Mouse (Mus musculus): ENCODE results near the gene Pus7l. TPM values are rescaled to one million over a fixed set of nuclear protein-coding genes. Genes with fewer than 3 reads are reported as not detected.
A peak's percentile ranks its signal among the peaks of the same experiment; 100 is the strongest.

Pus7l gene
- polyA plus RNA-seq, 1 experiment from 2014 or later, result 5.5 TPM

GRCm38 (mm10) chr15:94532306-94532705, 11.0 kb downstream of the Pus7l start:
- no peak overlapping the region for H3K4me2 ChIP-seq
- no peaks in the 10 kb centered on the region for H3K4me1 ChIP-seq
- no peak overlapping the region for H3K4me3 ChIP-seq
- H3K27ac ChIP-seq, result no peak overlapping the region
- H3K36me3 ChIP-seq (ENCODE audit: poor library complexity, severe bottlenecking), result no peaks in the 10 kb centered on the region
- no peaks in the 10 kb centered on the region for H3K27me3 ChIP-seq
- H3K9me3 ChIP-seq (replicated peaks), result no peaks in the 10 kb centered on the region
- WGBS, result 88% methylated on average over 5 of the region's 5 CpGs
- ATAC-seq, result no peak
- H3K9ac ChIP-seq, result no peak overlapping the region

GRCm38 (mm10) chr15:94530519-94530918, 12.8 kb downstream of the Pus7l start:
- ATAC-seq, result no peak
- no peak overlapping the region for H3K4me2 ChIP-seq
- H3K27me3 ChIP-seq, result no peaks in the 10 kb centered on the region
- H3K9ac ChIP-seq, result no peak overlapping the region
- H3K36me3 ChIP-seq (ENCODE audit: poor library complexity, severe bottlenecking), result no peaks in the 10 kb centered on the region
- no peak overlapping the region for H3K27ac ChIP-seq
- H3K9me3 ChIP-seq (replicated peaks), result no peaks in the 10 kb centered on the region
- no peaks in the 10 kb centered on the region for H3K4me1 ChIP-seq
- 85% methylated on average over 3 of the region's 3 CpGs for WGBS
- no peak overlapping the region for H3K4me3 ChIP-seq

- Histone ChIP-seq H3K36me3 (ENCODE audit: poor library complexity, severe bottlenecking) (peaks cover 6% of the 10 kb centered on the region; the same call in 1 of the 2 replicates), H3K4me3 (no peak overlapping the region), H3K27me3 (no peaks in the 10 kb centered on the region), H3K4me1 (no peaks in the 10 kb centered on the region), H3K9me3 (replicated peaks) (no peaks in the 10 kb centered on the region), H3K9ac (no peak overlapping the region), H3K4me2 (no peak overlapping the region), H3K27ac (no peak overlapping the region)
- no peak for ATAC-seq
- WGBS, result 86% methylated on average over 12 of the region's 12 CpGs
These were observed 18.4 kb downstream of the Pus7l start for GRCm38 (mm10) chr15:94524956-94525355.

GRCm38 (mm10) chr15:94523251-94523650, 20.1 kb downstream of the Pus7l start:
- Histone ChIP-seq H3K9ac (no peak overlapping the region), H3K9me3 (replicated peaks) (no peaks in the 10 kb centered on the region), H3K36me3 (ENCODE audit: poor library complexity, severe bottlenecking) (peaks cover 6% of the 10 kb centered on the region; the same call in 1 of the 2 replicates), H3K4me1 (no peaks in the 10 kb centered on the region), H3K27me3 (no peaks in the 10 kb centered on the region), H3K27ac (no peak overlapping the region), H3K4me3 (no peak overlapping the region), H3K4me2 (no peak overlapping the region)
- no peak for ATAC-seq
- 91% methylated on average over 28 of the region's 28 CpGs for WGBS

GRCm38 (mm10) chr15:94520959-94521358, 22.4 kb downstream of the Pus7l start:
- Histone ChIP-seq H3K36me3 (ENCODE audit: poor library complexity, severe bottlenecking) (peaks cover 6% of the 10 kb centered on the region; the same call in 1 of the 2 replicates), H3K9ac (no peak overlapping the region), H3K4me3 (no peak overlapping the region), H3K4me2 (no peak overlapping the region), H3K27me3 (no peaks in the 10 kb centered on the region), H3K4me1 (no peaks in the 10 kb centered on the region), H3K9me3 (replicated peaks) (no peaks in the 10 kb centered on the region), H3K27ac (no peak overlapping the region)
- 83% methylated on average over 5 of the region's 5 CpGs for WGBS
- ATAC-seq, result 0 out of 2 replicates have a peak, but pooled peaks have one; percentile 16

GRCm38 (mm10) chr15:94520205-94520900, 23.0 kb downstream of the Pus7l start:
- Histone ChIP-seq H3K9ac (no peak overlapping the region), H3K4me2 (no peak overlapping the region), H3K9me3 (replicated peaks) (no peaks in the 10 kb centered on the region), H3K27ac (no peak overlapping the region), H3K4me3 (no peak overlapping the region), H3K36me3 (ENCODE audit: poor library complexity, severe bottlenecking) (peaks cover 6% of the 10 kb centered on the region; the same call in 1 of the 2 replicates), H3K4me1 (no peaks in the 10 kb centered on the region), H3K27me3 (no peaks in the 10 kb centered on the region)
- 48% methylated on average over 9 of the region's 9 CpGs for WGBS
- ATAC-seq, result peak; percentile 67

GRCm38 (mm10) chr15:94517913-94518491, 25.3 kb downstream of the Pus7l start:
- ATAC-seq, result no peak
- Histone ChIP-seq H3K4me3 (no peak overlapping the region), H3K27me3 (no peaks in the 10 kb centered on the region), H3K4me1 (no peaks in the 10 kb centered on the region), H3K4me2 (no peak overlapping the region), H3K9ac (no peak overlapping the region), H3K36me3 (ENCODE audit: poor library complexity, severe bottlenecking) (peaks cover 2% of the 10 kb centered on the region; the same call in 1 of the 2 replicates), H3K27ac (no peak overlapping the region), H3K9me3 (replicated peaks) (no peaks in the 10 kb centered on the region)
- 80% methylated on average over 16 of the region's 16 CpGs for WGBS

GRCm38 (mm10) chr15:94503451-94504215, 39.7 kb downstream of the Pus7l start:
- Histone ChIP-seq H3K9ac (no peak overlapping the region), H3K36me3 (ENCODE audit: poor library complexity, severe bottlenecking) (no peaks in the 10 kb centered on the region), H3K4me1 (peaks cover 11% of the 10 kb centered on the region), H3K9me3 (replicated peaks) (no peaks in the 10 kb centered on the region), H3K27me3 (no peaks in the 10 kb centered on the region), H3K27ac (no peak overlapping the region), H3K4me2 (no peak overlapping the region), H3K4me3 (no peak overlapping the region)
- ATAC-seq, result peak; percentile 33; the same call in 1 of the 2 replicates
- 56% methylated on average over 12 of the region's 12 CpGs for WGBS

GRCm38 (mm10) chr15:94499260-94499659, 44.1 kb downstream of the Pus7l start:
- H3K9me3 ChIP-seq (replicated peaks), result no peaks in the 10 kb centered on the region
- H3K4me2 ChIP-seq, result no peak overlapping the region
- H3K4me3 ChIP-seq, result no peak overlapping the region
- peaks cover 8% of the 10 kb centered on the region for H3K4me1 ChIP-seq
- WGBS, result 92% methylated on average over 1 of the region's 1 CpGs
- H3K9ac ChIP-seq, result no peak overlapping the region
- ATAC-seq, result no peak
- no peaks in the 10 kb centered on the region for H3K27me3 ChIP-seq
- H3K27ac ChIP-seq, result no peak overlapping the region
- no peaks in the 10 kb centered on the region for H3K36me3 ChIP-seq (ENCODE audit: poor library complexity, severe bottlenecking)

- Histone ChIP-seq H3K36me3 (ENCODE audit: poor library complexity, severe bottlenecking) (no peaks in the 10 kb centered on the region), H3K4me1 (no peaks in the 10 kb centered on the region), H3K4me3 (no peak overlapping the region), H3K9me3 (replicated peaks) (no peaks in the 10 kb centered on the region), H3K4me2 (no peak overlapping the region), H3K27ac (no peak overlapping the region), H3K9ac (no peak overlapping the region), H3K27me3 (no peaks in the 10 kb centered on the region)
- WGBS, result 77% methylated on average over 10 of the region's 10 CpGs
- ATAC-seq, result no peak
These were observed 47.4 kb downstream of the Pus7l start for GRCm38 (mm10) chr15:94495936-94496335.

- no peaks in the 10 kb centered on the region for H3K4me1 ChIP-seq
- no peak overlapping the region for H3K4me2 ChIP-seq
- H3K9me3 ChIP-seq (replicated peaks), result no peaks in the 10 kb centered on the region
- no peaks in the 10 kb centered on the region for H3K36me3 ChIP-seq (ENCODE audit: poor library complexity, severe bottlenecking)
- no peak overlapping the region for H3K27ac ChIP-seq
- H3K27me3 ChIP-seq, result no peaks in the 10 kb centered on the region
- no peak for ATAC-seq
- 92% methylated on average over 1 of the region's 1 CpGs for WGBS
- no peak overlapping the region for H3K9ac ChIP-seq
- H3K4me3 ChIP-seq, result no peak overlapping the region
These were observed 48.9 kb downstream of the Pus7l start for GRCm38 (mm10) chr15:94494445-94494844.

- Histone ChIP-seq H3K36me3 (ENCODE audit: poor library complexity, severe bottlenecking) (no peaks in the 10 kb centered on the region), H3K27me3 (no peaks in the 10 kb centered on the region), H3K4me3 (no peak overlapping the region), H3K9ac (no peak overlapping the region), H3K4me1 (no peaks in the 10 kb centered on the region), H3K27ac (no peak overlapping the region), H3K9me3 (replicated peaks) (no peaks in the 10 kb centered on the region), H3K4me2 (no peak overlapping the region)
- ATAC-seq, result no peak
- 92% methylated on average over 2 of the region's 2 CpGs for WGBS
These were observed 53.9 kb downstream of the Pus7l start for GRCm38 (mm10) chr15:94489433-94489832.

Data from forebrain, embryonic 13.5 days (tissue).